Mouse (Mus musculus) liver, embryonic 14.5 days (tissue): ENCODE measurements around the gene Srd5a1. TPM values are rescaled to one million over a fixed set of nuclear protein-coding genes. Genes with fewer than 3 reads are reported as not detected.
"Not testable (repeated sequence)": the region's sequence is repeated elsewhere in the genome, so short reads cannot be mapped to it uniquely, and the experiment has no call there.

Source experiments
- ATAC-seq: fragments of 200-750 bp; cut with Nextera tagmentation; 2 replicates; pipeline ENCODE4 v1.8.0; 2017; ENCODE audit warnings: moderate number of reproducible peaks, mild to moderate bottlenecking, moderate library complexity; ENCODE audit not compliant: insufficient read depth
- DNase-seq, 3 experiments: peaks; one replicate each; pipeline ENCODE4 v3.0.0-alpha.2; 2012 to 2013; ENCODE audit warnings: low read depth in 3 of 3, low spot score in 3 of 3
- H3K27ac ChIP-seq: fragments of 300-500 bp; sonication (generic); 2 replicates; pipeline ENCODE4 v1.5.1; 2014; ENCODE audit warnings: moderate library complexity, mild to moderate bottlenecking, control low read depth, inconsistent platforms
- H3K27me3 ChIP-seq: fragments of 300-500 bp; sonication (generic); 2 replicates; pipeline ENCODE4 v1.6.1; 2014; ENCODE audit warnings: mild to moderate bottlenecking, low read length, moderate library complexity; ENCODE audit not compliant: control insufficient read depth, insufficient read depth
- H3K36me3 ChIP-seq: fragments of 300-500 bp; sonication (generic); replicated peaks from 2 replicates; pipeline ENCODE4 v1.6.1; 2014; ENCODE audit warnings: low read depth; ENCODE audit not compliant: control insufficient read depth, insufficient read depth
- H3K4me1 ChIP-seq, 2 experiments: fragments of 200-500 bp in 1 of 2; fragments of 300-500 bp in 1 of 2; sonication (generic) in 1 of 2; replicated peaks; 2 replicates each; pipeline ENCODE4 v1.6.1; 2012 to 2014; ENCODE audit warnings: antibody characterized with exemption in 1 of 2, inconsistent platforms in 1 of 2, low read length in 1 of 2; ENCODE audit not compliant: control insufficient read depth in 2 of 2, insufficient read depth in 2 of 2
- H3K4me2 ChIP-seq: fragments of 300-500 bp; sonication (generic); 2 replicates; pipeline ENCODE4 v1.6.1; 2014; ENCODE audit warnings: low read depth, mild to moderate bottlenecking, control low read depth, moderate library complexity
- H3K4me3 ChIP-seq, 2 experiments: fragments of 200-500 bp in 1 of 2; fragments of 300-500 bp in 1 of 2; sonication (generic) in 1 of 2; 2 replicates each; pipeline ENCODE4 v1.5.1; 2012 to 2014; ENCODE audit warnings: low read depth in 2 of 2, low read length in 2 of 2, mild to moderate bottlenecking in 2 of 2, control low read depth in 1 of 2, inconsistent platforms in 1 of 2, moderate library complexity in 1 of 2; ENCODE audit not compliant: insufficient read depth in 1 of 2
- H3K9ac ChIP-seq: fragments of 300-500 bp; sonication (generic); replicated peaks from 2 replicates; pipeline ENCODE4 v1.6.1; 2014; ENCODE audit warnings: mild to moderate bottlenecking, control low read depth, moderate library complexity
- H3K9me3 ChIP-seq: fragments of 300-500 bp; sonication (generic); 2 replicates; pipeline ENCODE4 v1.6.1; 2016; ENCODE audit warnings: low read length, mixed read lengths; ENCODE audit not compliant: control insufficient read depth
- CTCF ChIP-seq: IDR thresholded peaks from 2 replicates; pipeline ENCODE4 v1.5.1; 2016; ENCODE audit warnings: antibody characterized with exemption, low read depth, control low read depth
- EP300 ChIP-seq: IDR thresholded peaks from 2 replicates; pipeline ENCODE4 v1.6.1; 2016; ENCODE audit warnings: antibody characterized with exemption, low read depth
- WGBS: fragments of 180-500 bp; shearing (Covaris S2); extraction: QIAGEN DNeasy Blood & Tissue Kit; methylation state at CpG from one replicate; pipeline ENCODE4 v1.1.7; 2014; ENCODE audit not compliant: insufficient replicate concordance; 5-methylcytosine and 5-hydroxymethylcytosine counted together
- polyA plus RNA-seq, 2 experiments: library from polyadenylated mRNA; depleted of rRNA in 1 of 2; stranded (reverse) in 1 of 2; unstranded in 1 of 2; fragments of >200 nt; fragmentation: Nextera tagmentation in 1 of 2; extraction: Ambion mirVana in 1 of 2; gene quantifications; 2 replicates each; pipeline versions ENCODE4 v1.2.1 to v1.2.3; 2012 to 2014

The Srd5a1 gene
- polyA plus RNA-seq, 2 experiments, result 2.0 to 3.0 TPM

GRCm38 (mm10) chr13:69636375-69636774 is 25.1 kb upstream of the Srd5a1 start:
- ATAC-seq (no peak), DNase-seq (no peak)
- TF ChIP-seq EP300 (no peak), CTCF (no peak)
- Histone ChIP-seq H3K4me2 (no peak overlapping the region), H3K4me1 (no peaks in the 10 kb centered on the region), H3K27me3 (no peaks in the 10 kb centered on the region), H3K9ac (no peak overlapping the region), H3K9me3 (no peaks in the 10 kb centered on the region), H3K36me3 (peaks cover 44% of the 10 kb centered on the region), H3K4me3 (no peak overlapping the region), H3K27ac (no peak overlapping the region)
- 70% methylated on average over 3 of the region's 3 CpGs for WGBS

- H3K36me3 ChIP-seq, result peaks cover 48% of the 10 kb centered on the region
- not testable (repeated sequence) for H3K4me2 ChIP-seq, H3K9ac ChIP-seq, ATAC-seq, H3K27ac ChIP-seq, H3K4me1 ChIP-seq, H3K9me3 ChIP-seq, H3K4me3 ChIP-seq, DNase-seq, H3K27me3 ChIP-seq
- 84% methylated on average over 7 of the region's 7 CpGs for WGBS
Observed at GRCm38 (mm10) chr13:69635836-69636235, 24.6 kb upstream of the Srd5a1 start.

- DNase-seq (no peak), ATAC-seq (no peak)
- no peak overlapping the region for H3K4me3 ChIP-seq
- no peaks in the 10 kb centered on the region for H3K9me3 ChIP-seq
- no peaks in the 10 kb centered on the region for H3K27me3 ChIP-seq
- H3K4me1 ChIP-seq, result no peaks in the 10 kb centered on the region
- peaks cover 64% of the 10 kb centered on the region for H3K36me3 ChIP-seq
- no peak overlapping the region for H3K9ac ChIP-seq
- TF ChIP-seq CTCF (no peak), EP300 (no peak)
- WGBS, result 29% methylated on average over 2 of the region's 2 CpGs
- no peak overlapping the region for H3K27ac ChIP-seq
- H3K4me2 ChIP-seq, result no peak overlapping the region
Observed at GRCm38 (mm10) chr13:69633988-69634387, 22.7 kb upstream of the Srd5a1 start.

GRCm38 (mm10) chr13:69633551-69633950 is 22.3 kb upstream of the Srd5a1 start:
- TF ChIP-seq CTCF (no peak), EP300 (no peak)
- DNase-seq, result no peak
- H3K27ac ChIP-seq, result no peak overlapping the region
- ATAC-seq, result no peak
- H3K9me3 ChIP-seq, result no peaks in the 10 kb centered on the region
- WGBS, result 86% methylated on average over 9 of the region's 9 CpGs
- no peaks in the 10 kb centered on the region for H3K4me1 ChIP-seq
- H3K27me3 ChIP-seq, result no peaks in the 10 kb centered on the region
- no peak overlapping the region for H3K4me3 ChIP-seq
- H3K9ac ChIP-seq, result no peak overlapping the region
- no peak overlapping the region for H3K4me2 ChIP-seq
- peaks cover 68% of the 10 kb centered on the region for H3K36me3 ChIP-seq

- Histone ChIP-seq H3K27me3 (no peaks in the 10 kb centered on the region), H3K4me3 (no peak overlapping the region), H3K4me2 (no peak overlapping the region), H3K36me3 (peaks cover 80% of the 10 kb centered on the region), H3K4me1 (no peaks in the 10 kb centered on the region), H3K9me3 (no peaks in the 10 kb centered on the region), H3K27ac (no peak overlapping the region), H3K9ac (no peak overlapping the region)
- DNase-seq, result no peak
- TF ChIP-seq CTCF (no peak), EP300 (no peak)
- ATAC-seq, result no peak
- WGBS, result 69% methylated on average over 4 of the region's 4 CpGs
Observed at GRCm38 (mm10) chr13:69631659-69632058, 20.4 kb upstream of the Srd5a1 start.
